Mouse (Mus musculus): Measurements from ENCODE around the gene Xdh. TPM values are rescaled to one million over a fixed set of nuclear protein-coding genes. Genes with fewer than 3 reads are reported as not detected.

The Xdh gene
- total and polyA plus RNA-seq, 3 experiments = 0.17 TPM; not detected in 2

GRCm38 (mm10) chr17:73893822-73894221, 56.2 kb downstream of the Xdh start:
- dilution Hi-C loops (cut with MboI; ENCODE audit: extremely low pct_ligation_motif_present, extremely low pct_unique_long_range_greater_than_20kb, low sequenced_read_pairs) (no loop called here), in situ Hi-C loops (cut with MboI; ENCODE audit: low pct_ligation_motif_present, low pct_unique_long_range_greater_than_20kb, low sequenced_read_pairs) (loop anchor here (25.0 kb wide), 1 partner anchor 332 kb away; no protein-coding TSS in a partner anchor)
- Histone ChIP-seq H3K4me2 (ENCODE audit: insufficient read depth, low read depth, poor library complexity, severe bottlenecking) (no peak overlapping the region), H3K27ac (ENCODE audit: insufficient read depth, low read depth) (no peak overlapping the region), H3K4me1 (ENCODE audit: control insufficient read depth in 1 of 2, insufficient read depth in 2 of 2) (no peaks in the 10 kb centered on the region; a peak in 1 of 4 replicates), H3K4me3 (replicated peaks in 1 of 3; ENCODE audit: low read depth in 2 of 3, low read length in 2 of 3, poor library complexity in 1 of 3) (no peak overlapping the region), H3K27me3 (replicated peaks) (no peaks in the 10 kb centered on the region), H3K79me2 (replicated peaks; ENCODE audit: control insufficient read depth, extremely low read depth, insufficient read depth, poor library complexity, severe bottlenecking) (no peaks in the 10 kb centered on the region), H3K36me3 (replicated peaks in 1 of 2; ENCODE audit: control insufficient read depth in 1 of 2, insufficient read depth in 1 of 2, low read length in 1 of 2) (no peaks in the 10 kb centered on the region), H3K9ac (ENCODE audit: insufficient read depth, low read depth) (no peak overlapping the region), H3K9me3 (replicated peaks; ENCODE audit: low read length) (no peaks in the 10 kb centered on the region)
- DNase-seq (ENCODE audit: extremely low read depth) = no peak
- TF ChIP-seq E2F4 (IDR thresholded peaks at IDR 0.05; ENCODE audit: insufficient replicate concordance, low read depth, low read length) (no peak), MEF2A (IDR thresholded peaks at IDR 0.05; ENCODE audit: borderline replicate concordance, low read depth, low read length) (no peak), PAX5 (IDR thresholded peaks at IDR 0.05; ENCODE audit: low read length) (no peak), ZC3H11A (IDR thresholded peaks at IDR 0.05; ENCODE audit: low read depth, low read length) (no peak), RCOR1 (conservative IDR thresholded peaks at IDR 0.05; ENCODE audit: low read depth, low read length) (no peak), TBP (conservative IDR thresholded peaks at IDR 0.05; ENCODE audit: low read depth, low read length) (no peak)

GRCm38 (mm10) chr17:73893207-73893606, 56.8 kb downstream of the Xdh start:
- H3K4me2 ChIP-seq (ENCODE audit: insufficient read depth, low read depth, poor library complexity, severe bottlenecking) = no peak overlapping the region
- no peaks in the 10 kb centered on the region for H3K9me3 ChIP-seq (replicated peaks; ENCODE audit: low read length)
- H3K9ac ChIP-seq (ENCODE audit: insufficient read depth, low read depth) = no peak overlapping the region
- H3K4me1 ChIP-seq (ENCODE audit: control insufficient read depth in 1 of 2, insufficient read depth in 2 of 2) = no peaks in the 10 kb centered on the region; a peak in 1 of 4 replicates
- no peaks in the 10 kb centered on the region for H3K36me3 ChIP-seq (replicated peaks in 1 of 2; ENCODE audit: control insufficient read depth in 1 of 2, insufficient read depth in 1 of 2, low read length in 1 of 2)
- no peak for DNase-seq (ENCODE audit: extremely low read depth)
- no peak overlapping the region for H3K4me3 ChIP-seq (replicated peaks in 1 of 3; ENCODE audit: low read depth in 2 of 3, low read length in 2 of 3, poor library complexity in 1 of 3)
- TF ChIP-seq IRF4 (IDR thresholded peaks at IDR 0.05; ENCODE audit: low read depth, low read length) (no peak), BHLHE40 (IDR thresholded peaks at IDR 0.05; ENCODE audit: low read depth, low read length) (no peak), POLR2A (IDR thresholded peaks at IDR 0.05; ENCODE audit: low read depth, low read length) (no peak), ZC3H11A (IDR thresholded peaks at IDR 0.05; ENCODE audit: low read depth, low read length) (no peak), ETS1 (conservative IDR thresholded peaks at IDR 0.05; ENCODE audit: low read depth, low read length) (no peak), HCFC1 (IDR thresholded peaks at IDR 0.05; ENCODE audit: low read depth, low read length) (no peak)
- dilution Hi-C loops (cut with MboI; ENCODE audit: extremely low pct_ligation_motif_present, extremely low pct_unique_long_range_greater_than_20kb, low sequenced_read_pairs) (no loop called here), in situ Hi-C loops (cut with MboI; ENCODE audit: low pct_ligation_motif_present, low pct_unique_long_range_greater_than_20kb, low sequenced_read_pairs) (loop anchor here (25.0 kb wide), 1 partner anchor 331 kb away; no protein-coding TSS in a partner anchor)
- no peak overlapping the region for H3K27ac ChIP-seq (ENCODE audit: insufficient read depth, low read depth)
- no peaks in the 10 kb centered on the region for H3K27me3 ChIP-seq (replicated peaks)
- no peaks in the 10 kb centered on the region for H3K79me2 ChIP-seq (replicated peaks; ENCODE audit: control insufficient read depth, extremely low read depth, insufficient read depth, poor library complexity, severe bottlenecking)

- in situ Hi-C loops (cut with MboI; ENCODE audit: low pct_ligation_motif_present, low pct_unique_long_range_greater_than_20kb, low sequenced_read_pairs) = loop anchor here (25.0 kb wide), 1 partner anchor 329 kb away; no protein-coding TSS in a partner anchor
- no peaks in the 10 kb centered on the region for H3K79me2 ChIP-seq (replicated peaks; ENCODE audit: control insufficient read depth, extremely low read depth, insufficient read depth, poor library complexity, severe bottlenecking)
- TF ChIP-seq CTCF (conservative IDR thresholded peaks at IDR 0.05 in 1 of 2, IDR thresholded peaks at IDR 0.05 in 1 of 2; ENCODE audit: low read depth in 2 of 2, low read length in 2 of 2) (peak in 1 of 2 experiments; percentile 72; a peak in 2 of 4 replicates), RAD21 (IDR thresholded peaks at IDR 0.05; ENCODE audit: low read depth, low read length) (peak; percentile 60), SMC3 (IDR thresholded peaks at IDR 0.05; ENCODE audit: low read depth, low read length) (peak; percentile 66), ZMIZ1 (IDR thresholded peaks at IDR 0.05; ENCODE audit: low read depth, low read length) (no peak)
- no peaks in the 10 kb centered on the region for H3K36me3 ChIP-seq (replicated peaks in 1 of 2; ENCODE audit: control insufficient read depth in 1 of 2, insufficient read depth in 1 of 2, low read length in 1 of 2)
- no peak overlapping the region for H3K4me2 ChIP-seq (ENCODE audit: insufficient read depth, low read depth, poor library complexity, severe bottlenecking)
- H3K9me3 ChIP-seq (replicated peaks; ENCODE audit: low read length) = no peaks in the 10 kb centered on the region
- no peaks in the 10 kb centered on the region for H3K27me3 ChIP-seq (replicated peaks)
- H3K27ac ChIP-seq (ENCODE audit: insufficient read depth, low read depth) = no peak overlapping the region
- H3K9ac ChIP-seq (ENCODE audit: insufficient read depth, low read depth) = no peak overlapping the region
- H3K4me1 ChIP-seq (ENCODE audit: control insufficient read depth in 1 of 2, insufficient read depth in 2 of 2) = no peaks in the 10 kb centered on the region
- no peak overlapping the region for H3K4me3 ChIP-seq (replicated peaks in 1 of 3; ENCODE audit: low read depth in 2 of 3, low read length in 2 of 3, poor library complexity in 1 of 3)
- dilution Hi-C loops (cut with MboI; ENCODE audit: extremely low pct_ligation_motif_present, extremely low pct_unique_long_range_greater_than_20kb, low sequenced_read_pairs) = no loop called here
- DNase-seq (ENCODE audit: extremely low read depth) = peak; percentile 44
These were observed 58.4 kb downstream of the Xdh start for GRCm38 (mm10) chr17:73891590-73891989.
